Mouse (Mus musculus) neural tube, embryonic 15.5 days (tissue): ENCODE results near the gene Asb6. TPM values are rescaled to one million over a fixed set of nuclear protein-coding genes. Genes with fewer than 3 reads are reported as not detected.

ENCODE experiments used
- ATAC-seq: fragments of 200-750 bp; cut with Nextera tagmentation; 2 replicates; pipeline ENCODE4 v1.8.0; 2017; ENCODE audit warnings: mild to moderate bottlenecking, moderate TSS enrichment, moderate library complexity; ENCODE audit not compliant: low FRiP score
- H3K27ac ChIP-seq: fragments of 300-500 bp; sonication (generic); replicated peaks from 2 replicates; pipeline ENCODE4 v1.5.1; 2015; ENCODE audit warnings: mild to moderate bottlenecking, inconsistent platforms
- H3K27me3 ChIP-seq: fragments of 300-500 bp; sonication (generic); replicated peaks from 2 replicates; pipeline ENCODE4 v1.6.1; 2015; ENCODE audit warnings: inconsistent platforms
- H3K36me3 ChIP-seq: fragments of 300-500 bp; sonication (generic); 2 replicates; pipeline ENCODE4 v1.6.1; 2015; ENCODE audit warnings: inconsistent platforms
- H3K4me1 ChIP-seq: fragments of 300-500 bp; sonication (generic); 2 replicates; pipeline ENCODE4 v1.6.1; 2015; ENCODE audit warnings: inconsistent platforms
- H3K4me2 ChIP-seq: fragments of 300-500 bp; sonication (generic); 2 replicates; pipeline ENCODE4 v1.6.1; 2015; ENCODE audit warnings: inconsistent platforms, mild to moderate bottlenecking, moderate library complexity
- H3K4me3 ChIP-seq: fragments of 300-500 bp; sonication (generic); replicated peaks from 2 replicates; pipeline ENCODE4 v1.5.1; 2015; ENCODE audit warnings: mild to moderate bottlenecking, inconsistent platforms
- H3K9ac ChIP-seq: fragments of 300-500 bp; sonication (generic); replicated peaks from 2 replicates; pipeline ENCODE4 v1.6.1; 2015; ENCODE audit warnings: mild to moderate bottlenecking, inconsistent platforms
- H3K9me3 ChIP-seq: fragments of 300-500 bp; sonication (generic); replicated peaks from 2 replicates; pipeline ENCODE4 v1.6.1; 2016; ENCODE audit warnings: inconsistent platforms
- WGBS: fragments of 180-500 bp; shearing (Covaris S2); methylation state at CpG from one replicate; pipeline ENCODE4 v1.1.7; 2015; ENCODE audit warnings: mixed read lengths; 5-methylcytosine and 5-hydroxymethylcytosine counted together
- polyA plus RNA-seq: library from polyadenylated mRNA; unstranded; fragments of >200 nt; fragmentation: Nextera tagmentation; extraction: Ambion mirVana; gene quantifications from 2 replicates; pipeline ENCODE4 v1.2.1, GENCODE M21; 2015

The Asb6 gene
- 40.7 and 44.0 TPM in 2 replicates for polyA plus RNA-seq

- Histone ChIP-seq H3K27ac (no peak within 1 kb of the TSS), H3K36me3 (peaks cover 6% of the 10 kb centered on the region), H3K4me3 (no peak within 1 kb of the TSS), H3K9ac (no peak within 1 kb of the TSS), H3K4me2 (no peak within 1 kb of the TSS), H3K4me1 (peaks cover 32% of the 10 kb centered on the region), H3K27me3 (no peaks in the 10 kb centered on the region), H3K9me3 (no peaks in the 10 kb centered on the region)
- 43% methylated on average over 4 of the region's 4 CpGs for WGBS
- ATAC-seq: no peak
These were observed at the start of gene Asb6 for GRCm38 (mm10) chr2:30830283-30830795. TSS of gene Asb6 (minus strand) at chr2:30830333.

GRCm38 (mm10) chr2:30879481-30879880 lies 49.3 kb upstream of the Asb6 start:
- Histone ChIP-seq H3K9me3 (no peaks in the 10 kb centered on the region), H3K36me3 (no peaks in the 10 kb centered on the region), H3K9ac (no peak overlapping the region), H3K4me1 (no peaks in the 10 kb centered on the region), H3K4me3 (no peak overlapping the region), H3K4me2 (no peak overlapping the region), H3K27me3 (no peaks in the 10 kb centered on the region), H3K27ac (no peak overlapping the region)
- WGBS: 86% methylated on average over 15 of the region's 15 CpGs
- ATAC-seq: no peak

GRCm38 (mm10) chr2:30875621-30876432 lies 45.7 kb upstream of the Asb6 start:
- H3K4me3 ChIP-seq: no peak overlapping the region
- H3K9me3 ChIP-seq: no peaks in the 10 kb centered on the region
- no peaks in the 10 kb centered on the region for H3K27me3 ChIP-seq
- no peak overlapping the region for H3K9ac ChIP-seq
- H3K4me2 ChIP-seq: no peak overlapping the region
- H3K36me3 ChIP-seq: no peaks in the 10 kb centered on the region
- WGBS: 65% methylated on average over 11 of the region's 11 CpGs
- no peak for ATAC-seq
- no peaks in the 10 kb centered on the region for H3K4me1 ChIP-seq
- H3K27ac ChIP-seq: no peak overlapping the region

GRCm38 (mm10) chr2:30875096-30875495 lies 45.0 kb upstream of the Asb6 start:
- H3K4me1 ChIP-seq: no peaks in the 10 kb centered on the region
- no peak overlapping the region for H3K4me3 ChIP-seq
- WGBS: 79% methylated on average over 7 of the region's 7 CpGs
- H3K27me3 ChIP-seq: no peaks in the 10 kb centered on the region
- no peak for ATAC-seq
- H3K9ac ChIP-seq: no peak overlapping the region
- no peak overlapping the region for H3K27ac ChIP-seq
- no peaks in the 10 kb centered on the region for H3K9me3 ChIP-seq
- no peak overlapping the region for H3K4me2 ChIP-seq
- no peaks in the 10 kb centered on the region for H3K36me3 ChIP-seq

- Histone ChIP-seq H3K4me2 (no peak overlapping the region), H3K4me3 (no peak overlapping the region), H3K9me3 (no peaks in the 10 kb centered on the region), H3K4me1 (no peaks in the 10 kb centered on the region), H3K27me3 (no peaks in the 10 kb centered on the region), H3K9ac (no peak overlapping the region), H3K36me3 (no peaks in the 10 kb centered on the region), H3K27ac (no peak overlapping the region)
- no peak for ATAC-seq
- 39% methylated on average over 10 of the region's 10 CpGs for WGBS
These were observed 44.3 kb upstream of the Asb6 start for GRCm38 (mm10) chr2:30874445-30874844.

GRCm38 (mm10) chr2:30872669-30873068 lies 42.5 kb upstream of the Asb6 start:
- no peaks in the 10 kb centered on the region for H3K27me3 ChIP-seq
- no peak overlapping the region for H3K9ac ChIP-seq
- no peak overlapping the region for H3K27ac ChIP-seq
- H3K4me3 ChIP-seq: no peak overlapping the region
- no peak for ATAC-seq
- no peaks in the 10 kb centered on the region for H3K36me3 ChIP-seq
- H3K4me1 ChIP-seq: no peaks in the 10 kb centered on the region
- no peak overlapping the region for H3K4me2 ChIP-seq
- H3K9me3 ChIP-seq: no peaks in the 10 kb centered on the region
- WGBS: 71% methylated on average over 6 of the region's 6 CpGs

GRCm38 (mm10) chr2:30870863-30871262 lies 40.7 kb upstream of the Asb6 start:
- H3K4me2 ChIP-seq: no peak overlapping the region
- no peak overlapping the region for H3K9ac ChIP-seq
- 72% methylated on average over 8 of the region's 8 CpGs for WGBS
- no peak overlapping the region for H3K4me3 ChIP-seq
- no peak for ATAC-seq
- no peak overlapping the region for H3K27ac ChIP-seq
- H3K36me3 ChIP-seq: no peaks in the 10 kb centered on the region
- H3K4me1 ChIP-seq: no peaks in the 10 kb centered on the region
- no peaks in the 10 kb centered on the region for H3K9me3 ChIP-seq
- 0 out of 2 replicates have a peak, but pooled peaks cover 10% of the 10 kb centered on the region for H3K27me3 ChIP-seq

GRCm38 (mm10) chr2:30865426-30865825 lies 35.3 kb upstream of the Asb6 start:
- H3K27me3 ChIP-seq: peaks cover 33% of the 10 kb centered on the region
- no peak overlapping the region for H3K9ac ChIP-seq
- no peaks in the 10 kb centered on the region for H3K36me3 ChIP-seq
- no peak overlapping the region for H3K27ac ChIP-seq
- peak overlapping the region; percentile 31; the same call in 1 of the 2 replicates for H3K4me3 ChIP-seq
- 50% methylated on average over 3 of the region's 3 CpGs for WGBS
- H3K9me3 ChIP-seq: no peaks in the 10 kb centered on the region
- ATAC-seq: no peak
- H3K4me1 ChIP-seq: peaks cover 11% of the 10 kb centered on the region; the same call in 1 of the 2 replicates
- peak overlapping the region; percentile 58; the same call in 1 of the 2 replicates for H3K4me2 ChIP-seq

GRCm38 (mm10) chr2:30864968-30865381 lies 34.8 kb upstream of the Asb6 start:
- Histone ChIP-seq H3K27me3 (peaks cover 33% of the 10 kb centered on the region), H3K4me1 (peaks cover 11% of the 10 kb centered on the region; the same call in 1 of the 2 replicates), H3K4me2 (peak overlapping the region; percentile 58), H3K36me3 (no peaks in the 10 kb centered on the region), H3K4me3 (peak overlapping the region; percentile 31), H3K9me3 (no peaks in the 10 kb centered on the region), H3K27ac (no peak overlapping the region), H3K9ac (0 out of 2 replicates have a peak overlapping the region, but pooled peaks have one; percentile 11)
- 2% methylated on average over 35 of the region's 35 CpGs for WGBS
- ATAC-seq: no peak

GRCm38 (mm10) chr2:30863574-30863973 lies 33.4 kb upstream of the Asb6 start:
- 89% methylated on average over 9 of the region's 9 CpGs for WGBS
- no peak for ATAC-seq
- Histone ChIP-seq H3K9me3 (no peaks in the 10 kb centered on the region), H3K27ac (no peak overlapping the region), H3K4me1 (peaks cover 11% of the 10 kb centered on the region; the same call in 1 of the 2 replicates), H3K4me2 (no peak overlapping the region), H3K4me3 (no peak overlapping the region), H3K9ac (no peak overlapping the region), H3K36me3 (no peaks in the 10 kb centered on the region), H3K27me3 (peaks cover 33% of the 10 kb centered on the region)

- H3K9me3 ChIP-seq: no peaks in the 10 kb centered on the region
- no peaks in the 10 kb centered on the region for H3K36me3 ChIP-seq
- ATAC-seq: no peak
These were observed 31.9 kb upstream of the Asb6 start for GRCm38 (mm10) chr2:30862081-30862480.

GRCm38 (mm10) chr2:30859782-30860181 lies 29.6 kb upstream of the Asb6 start:
- 82% methylated on average over 5 of the region's 5 CpGs for WGBS
- no peak for ATAC-seq
- H3K4me3 ChIP-seq: no peak overlapping the region
- H3K4me2 ChIP-seq: no peak overlapping the region
- no peaks in the 10 kb centered on the region for H3K9me3 ChIP-seq
- H3K27me3 ChIP-seq: peaks cover 13% of the 10 kb centered on the region
- H3K36me3 ChIP-seq: no peaks in the 10 kb centered on the region
- no peak overlapping the region for H3K27ac ChIP-seq
- peaks cover 6% of the 10 kb centered on the region; the same call in 1 of the 2 replicates for H3K4me1 ChIP-seq
- no peak overlapping the region for H3K9ac ChIP-seq

More at GRCm38 (mm10) chr2:30862081-30862480, 31.9 kb upstream of the Asb6 start:
- peaks cover 11% of the 10 kb centered on the region; the same call in 1 of the 2 replicates for H3K4me1 ChIP-seq
- H3K9ac ChIP-seq: no peak overlapping the region
- H3K27ac ChIP-seq: no peak overlapping the region
- H3K4me3 ChIP-seq: no peak overlapping the region
- H3K4me2 ChIP-seq: no peak overlapping the region
- 80% methylated on average over 4 of the region's 4 CpGs for WGBS
- peaks cover 33% of the 10 kb centered on the region for H3K27me3 ChIP-seq
